Mouse (Mus musculus) embryonic fibroblast, embryonic 13.5 days (primary cell): Measurements from ENCODE around the gene Abhd12. TPM values are rescaled to one million over a fixed set of nuclear protein-coding genes. Genes with fewer than 3 reads are reported as not detected.

Source experiments
- H3K27ac ChIP-seq: 2 replicates; pipeline ENCODE4 v1.5.1; 2012; ENCODE audit warnings: low read length, control low read depth, inconsistent platforms; ENCODE audit not compliant: insufficient read depth
- H3K4me1 ChIP-seq: 2 replicates; pipeline ENCODE4 v1.6.1; 2011; ENCODE audit warnings: low read length; ENCODE audit not compliant: control insufficient read depth, insufficient read depth
- H3K4me3 ChIP-seq: 2 replicates; pipeline ENCODE4 v1.5.1; 2011; ENCODE audit warnings: mild to moderate bottlenecking, control low read depth, low read length; ENCODE audit not compliant: insufficient read depth
- CTCF ChIP-seq: IDR thresholded peaks from 2 replicates; pipeline ENCODE4 v1.5.1; 2011; ENCODE audit warnings: mild to moderate bottlenecking, control low read depth, low read length, moderate library complexity, borderline replicate concordance; ENCODE audit not compliant: insufficient read depth
- POLR2A ChIP-seq: IDR thresholded peaks from 2 replicates; pipeline ENCODE4 v1.6.1; 2011; ENCODE audit warnings: low read depth, mild to moderate bottlenecking, control low read depth, low read length, moderate library complexity
- polyA plus RNA-seq: library from polyadenylated mRNA; stranded (reverse); fragments of >200 nt; gene quantifications from 2 replicates; pipeline ENCODE4 v1.2.4, GENCODE M21; 2011; ENCODE audit warnings: low read depth; ENCODE audit not compliant: missing spikeins, insufficient read length

Abhd12 gene
- polyA plus RNA-seq, 1 experiment: 47.2 TPM

DNA sequence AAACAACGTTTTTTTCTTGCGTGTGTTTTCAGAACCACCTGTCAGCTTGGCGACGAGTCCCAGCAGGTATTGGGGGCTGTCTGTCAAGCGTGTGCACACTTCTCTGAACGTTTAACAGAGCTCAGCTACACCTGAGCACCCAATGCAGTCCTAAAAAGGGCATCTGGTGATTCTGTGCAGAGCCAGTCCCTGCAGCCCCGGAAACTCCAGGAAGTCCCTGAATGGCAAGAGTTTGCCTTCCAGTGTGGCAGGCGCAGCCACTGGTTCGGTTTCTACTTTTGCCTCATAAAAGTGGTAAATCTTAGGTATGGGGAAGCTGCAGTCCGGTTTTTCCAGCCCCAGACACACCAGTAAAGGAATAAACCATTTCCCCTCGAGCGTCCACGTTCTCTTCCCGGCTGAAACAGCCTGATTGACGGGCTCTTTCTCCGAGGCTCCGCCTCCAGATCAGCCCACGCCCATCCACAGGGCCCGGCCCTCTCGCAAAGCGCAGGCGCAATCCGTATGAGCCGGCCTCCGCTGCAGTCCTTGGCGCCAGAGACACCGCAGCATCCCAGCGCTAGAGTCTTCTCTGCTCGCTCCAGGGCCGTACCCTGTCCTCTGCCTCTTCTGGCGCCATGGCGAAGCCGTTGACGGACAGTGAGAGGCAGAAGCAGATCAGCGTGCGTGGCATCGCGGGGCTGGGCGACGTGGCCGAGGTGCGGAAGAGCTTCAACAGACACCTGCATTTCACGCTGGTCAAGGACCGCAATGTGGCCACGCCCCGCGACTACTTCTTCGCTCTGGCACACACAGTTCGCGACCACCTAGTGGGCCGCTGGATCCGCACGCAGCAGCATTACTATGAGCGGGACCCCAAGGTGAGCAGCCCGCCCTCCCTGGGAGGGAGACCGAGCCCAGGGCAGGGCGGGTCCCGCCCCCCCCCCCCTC is 118.0 kb downstream of the Abhd12 start, which contains the start of gene Pygb:
Pygb (plus strand) TSS at position 485 of the 930 bp plus-strand sequence.
- peak within 1 kb of the TSS; percentile 75 for H3K4me3 ChIP-seq
- no peak for TF ChIP-seq CTCF
- peak; percentile 99 for TF ChIP-seq POLR2A
- H3K4me1 ChIP-seq: peaks cover 15% of the 10 kb centered on the region
- H3K27ac ChIP-seq: peak within 1 kb of the TSS; percentile 35; the same call in 1 of the 2 replicates

DNA sequence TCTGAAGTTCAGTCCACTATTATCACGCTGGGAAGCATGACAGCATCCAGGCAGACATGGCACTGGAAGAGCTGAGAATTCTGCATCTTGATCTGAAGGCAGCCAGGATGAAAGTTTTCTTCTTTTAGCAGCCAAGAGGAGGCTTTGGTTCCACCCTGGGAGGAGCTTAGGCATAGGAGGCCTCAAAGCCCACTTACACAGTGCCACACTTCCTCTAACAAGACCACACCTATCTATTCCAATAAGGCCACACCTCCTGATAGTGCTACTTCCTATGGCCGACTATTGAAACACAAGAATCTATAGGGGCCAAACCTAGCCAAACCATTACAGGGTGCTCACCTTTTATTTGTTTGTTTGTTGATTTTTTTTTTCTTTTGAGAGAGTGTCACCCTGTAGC is 121.7 kb downstream of the Abhd12 start:
- TF ChIP-seq CTCF (no peak), POLR2A (no peak)
- H3K27ac ChIP-seq: no peak overlapping the region
- H3K4me1 ChIP-seq: peaks cover 7% of the 10 kb centered on the region

More for the DNA sequence above, 121.7 kb downstream of the Abhd12 start:
- no peak overlapping the region for H3K4me3 ChIP-seq

Other genes starting within 250 kb of the Abhd12 start
- 0.47 TPM in 1 of 2 replicates, not detected in the other for gene Acss1, start 236.2 kb downstream of the Abhd12 start, polyA plus RNA-seq
- gene Vsx1, start 215.4 kb downstream of the Abhd12 start, polyA plus RNA-seq: not detected in 2 replicates
- gene Entpd6, start 155.7 kb downstream of the Abhd12 start, polyA plus RNA-seq: 9.7 and 10.1 TPM in 2 replicates
- 67.4 and 91.7 TPM in 2 replicates for gene Pygb, start 118.0 kb downstream of the Abhd12 start, polyA plus RNA-seq
- 10.7 and 19.7 TPM in 2 replicates for gene Gins1, start 659 bp upstream of the Abhd12 start, polyA plus RNA-seq
- 7.3 and 9.2 TPM in 2 replicates for gene Ninl, start 134.6 kb upstream of the Abhd12 start, polyA plus RNA-seq
- gene Nanp, start 134.7 kb upstream of the Abhd12 start, polyA plus RNA-seq: 11.3 and 15.5 TPM in 2 replicates
- gene Gm14151, start 187.6 kb upstream of the Abhd12 start, polyA plus RNA-seq: not detected in 2 replicates
- not detected in 2 replicates for gene Gm14147, start 193.5 kb upstream of the Abhd12 start, polyA plus RNA-seq